Mouse (Mus musculus) left cerebral cortex, adult 6 months (tissue): ENCODE results near the gene Zfp956. TPM values are rescaled to one million over a fixed set of nuclear protein-coding genes. Genes with fewer than 3 reads are reported as not detected.

Experiments used
- long read RNA-seq, 2 experiments: library from polyadenylated mRNA; unstranded; transcript quantifications; one replicate each; pipeline ENCODE4 v2.0.0; 2019 to 2020
- polyA plus RNA-seq: library from polyadenylated mRNA; unstranded; fragments of <200 nt; fragmentation: Nextera tagmentation; gene quantifications from 2 replicates; pipeline ENCODE4 v1.2.3, GENCODE M21; 2021

Zfp956 gene
- 9.5 and 11.7 TPM in 2 replicates for polyA plus RNA-seq
- long read RNA-seq, experiment 1, transcript Zfp956-201 (5 exons, 2,761 nt): major isoform, 61 of 74 reads
- long read RNA-seq, experiment 1, transcript Zfp956-202 (5 exons, 2,823 nt): minor isoform, 5 of 74 reads
- long read RNA-seq, experiment 1, partial matches to known transcripts: 8 of 74 reads
- long read RNA-seq, experiment 1, other reads (novel, unspliced or antisense): 0 of 74 reads
- long read RNA-seq, experiment 2, partial matches to known transcripts: 1 of 5 reads
- long read RNA-seq, experiment 2, other reads (novel, unspliced or antisense): 0 of 5 reads

GRCm38 (mm10) chr6:47953191-47953726 lies at the start of gene Zfp956:
Gene Zfp956 (plus strand): TSS chr6:47953390.

GRCm38 (mm10) chr6:47920447-47921340 lies 32.5 kb upstream of the Zfp956 start, which contains the start of gene Zfp212:
Gene Zfp212 (plus strand): TSS chr6:47920476.

Other genes starting within 250 kb of the Zfp956 start
- 42.1 and 45.0 TPM in 2 replicates for gene Pdia4, start 140.0 kb upstream of the Zfp956 start, polyA plus RNA-seq
- gene Zfp786, start 122.5 kb upstream of the Zfp956 start, polyA plus RNA-seq: 1.4 and 1.7 TPM in 2 replicates
- gene Zfp398, start 117.7 kb upstream of the Zfp956 start, polyA plus RNA-seq: 4.4 and 6.3 TPM in 2 replicates
- gene Zfp282, start 76.2 kb upstream of the Zfp956 start, polyA plus RNA-seq: 1.3 and 2.9 TPM in 2 replicates
- gene Zfp212, start 32.9 kb upstream of the Zfp956 start, polyA plus RNA-seq: 6.5 and 8.0 TPM in 2 replicates
- gene Zfp777, start 95.5 kb downstream of the Zfp956 start, polyA plus RNA-seq: 10.9 and 14.7 TPM in 2 replicates
- gene Zfp746, start 133.2 kb downstream of the Zfp956 start, polyA plus RNA-seq: 3.2 and 3.9 TPM in 2 replicates